Mouse (Mus musculus): ENCODE results near the gene Serpina7. TPM values are rescaled to one million over a fixed set of nuclear protein-coding genes. Genes with fewer than 3 reads are reported as not detected.

Gene Serpina7
- polyA plus RNA-seq (2017; shearing (Covaris generic)) = not detected

GRCm38 (mm10) chrX:139085077-139085476, at the start of gene Serpina7:
Serpina7 (minus strand) TSS chrX:139085236.

GRCm38 (mm10) chrX:139085943-139086342, 907 bp upstream of the Serpina7 start, which contains the start of gene 4930513O06Rik:
4930513O06Rik (plus strand) TSS chrX:139086243.

Other genes starting within 250 kb of the Serpina7 start
- not detected for gene Nrk, start 170.8 kb downstream of the Serpina7 start, polyA plus RNA-seq (2017; shearing (Covaris generic))
- not detected for gene 4930513O06Rik, start 1.0 kb upstream of the Serpina7 start, polyA plus RNA-seq (2017; shearing (Covaris generic))
- not detected for gene 4933428M09Rik, start 94.0 kb upstream of the Serpina7 start, polyA plus RNA-seq (2017; shearing (Covaris generic))
- not detected for gene Mum1l1, start 124.8 kb upstream of the Serpina7 start, polyA plus RNA-seq (2017; shearing (Covaris generic))
- not detected for gene Trap1a, start 248.4 kb upstream of the Serpina7 start, polyA plus RNA-seq (2017; shearing (Covaris generic))

Measured in effector memory CD4-positive, alpha-beta T cell, adult 7 months (primary cell).